Mouse (Mus musculus) cerebellum, adult 9-10 months (tissue): Measurements from ENCODE around the gene Zdhhc3.

Experiments
- DNase-seq: peaks from one replicate; pipeline ENCODE4 v3.0.0; 2022

Gene Zdhhc3

DNA sequence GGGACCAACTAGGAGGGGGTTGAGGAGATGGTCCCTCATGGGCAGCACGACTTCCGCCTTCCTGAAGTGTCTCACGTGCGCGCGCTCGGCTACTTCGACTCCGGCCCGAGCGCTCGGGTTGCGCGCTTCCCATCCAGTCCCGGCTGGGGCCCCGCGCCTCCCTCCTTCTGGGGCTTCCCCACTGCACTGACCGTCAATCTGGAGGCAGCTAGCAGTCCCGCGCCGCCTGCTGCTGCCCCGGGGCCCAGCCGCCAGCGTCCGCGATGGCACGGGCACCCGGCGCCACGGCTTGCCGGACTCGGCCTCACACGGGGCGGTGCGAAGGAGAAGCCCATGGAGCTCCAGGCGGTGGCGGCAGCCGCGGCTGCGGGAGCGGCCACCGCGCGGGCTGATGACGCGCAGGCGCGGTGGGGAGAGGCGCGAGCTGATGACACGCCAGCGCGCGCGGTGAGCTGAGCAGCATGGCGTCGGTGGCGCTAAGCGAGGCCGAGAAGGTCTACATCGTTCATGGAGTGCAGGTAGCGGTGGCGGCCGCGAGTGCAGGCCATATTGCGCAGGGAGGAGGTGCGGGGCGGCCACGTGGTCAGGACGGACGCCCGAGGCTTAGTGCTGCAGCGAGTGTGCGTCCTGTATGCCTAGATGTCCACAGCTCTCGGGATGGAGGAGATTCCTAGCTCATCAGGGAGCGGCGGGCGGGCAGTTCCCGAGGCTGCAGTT is at the start of gene Zdhhc3, which contains the start of gene Exosc7:
Gene Zdhhc3, minus strand, starts transcription at position 401 of the 717 bp plus-strand sequence.
Gene Exosc7, plus strand, starts transcription at position 411 of the 717 bp plus-strand sequence.
- peak; percentile 88 for DNase-seq

- DNase-seq = no peak
Observed at GRCm38 (mm10) chr9:123161792-123162191, 48.8 kb upstream of the Zdhhc3 start.

GRCm38 (mm10) chr9:123159330-123159729 is 46.3 kb upstream of the Zdhhc3 start:
- DNase-seq = peak; percentile 29

- DNase-seq = peak; percentile 9
Observed at GRCm38 (mm10) chr9:123158125-123158836, 45.3 kb upstream of the Zdhhc3 start.

- DNase-seq = no peak
Observed at GRCm38 (mm10) chr9:123157699-123158098, 44.7 kb upstream of the Zdhhc3 start.

DNA sequence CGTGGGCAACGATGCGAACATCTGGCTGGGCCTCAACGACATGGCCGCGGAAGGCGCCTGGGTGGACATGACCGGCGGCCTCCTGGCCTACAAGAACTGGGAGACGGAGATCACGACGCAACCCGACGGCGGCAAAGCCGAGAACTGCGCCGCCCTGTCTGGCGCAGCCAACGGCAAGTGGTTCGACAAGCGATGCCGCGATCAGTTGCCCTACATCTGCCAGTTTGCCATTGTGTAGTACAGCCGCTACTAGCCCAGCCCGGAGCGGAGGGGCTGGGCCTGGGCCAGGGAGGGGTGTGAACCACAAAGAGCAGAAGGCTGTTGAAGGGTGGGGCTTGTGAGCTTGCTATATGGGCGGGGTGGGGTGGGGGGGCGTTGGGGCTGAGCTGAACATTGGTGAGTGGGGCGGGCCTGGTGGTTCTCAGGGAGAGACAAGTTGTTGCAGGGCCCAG is 43.9 kb upstream of the Zdhhc3 start:
- DNase-seq = peak; percentile 15

- no peak for DNase-seq
Observed at GRCm38 (mm10) chr9:123153121-123153520, 40.1 kb upstream of the Zdhhc3 start.

DNA sequence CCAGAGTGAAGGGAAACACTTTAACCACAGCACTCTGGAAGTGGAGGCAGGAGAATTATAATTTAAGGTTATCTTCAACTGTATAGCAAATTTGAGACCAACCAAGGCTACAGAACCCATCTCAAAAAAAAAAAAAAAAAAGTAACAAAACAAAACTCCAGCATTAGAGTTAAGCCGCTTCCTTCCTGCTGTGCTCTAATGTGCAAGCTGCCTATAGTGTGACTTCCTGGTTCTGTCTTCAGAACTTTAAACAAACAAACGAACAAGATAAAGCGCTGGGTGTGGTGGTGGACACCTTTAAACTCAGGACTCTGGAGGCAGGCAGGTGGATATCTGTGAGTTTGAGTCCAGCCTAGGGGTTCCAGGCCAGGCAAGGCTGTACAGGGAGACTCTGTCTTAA is 39.0 kb upstream of the Zdhhc3 start:
- DNase-seq = no peak

DNA sequence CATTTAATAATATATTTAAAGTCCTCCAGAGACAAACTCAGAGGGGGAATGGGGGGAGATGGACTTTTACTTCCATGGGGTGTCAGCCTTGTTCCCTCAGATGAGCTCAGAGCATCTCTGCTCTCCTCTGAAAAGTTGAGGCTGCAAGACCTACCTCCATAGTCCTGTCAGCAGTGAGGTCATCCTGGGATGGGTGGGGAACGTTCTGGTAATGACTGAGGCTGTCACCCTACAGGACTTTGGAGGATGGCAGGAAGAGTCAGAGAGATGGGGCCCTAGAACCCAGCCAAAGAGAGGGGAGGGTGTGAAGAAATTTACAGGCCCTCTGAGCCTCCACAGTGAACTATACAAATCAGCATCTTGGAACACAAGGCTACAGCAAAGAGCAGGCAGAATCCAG is 38.6 kb upstream of the Zdhhc3 start:
- DNase-seq = no peak

- peak; percentile 27 for DNase-seq
Observed at GRCm38 (mm10) chr9:123150241-123151020, 37.4 kb upstream of the Zdhhc3 start, which contains the start of gene Clec3b. Gene Clec3b, plus strand, starts transcription at chr9:123150946.

GRCm38 (mm10) chr9:123148430-123148829 is 35.4 kb upstream of the Zdhhc3 start:
- DNase-seq = no peak

DNA sequence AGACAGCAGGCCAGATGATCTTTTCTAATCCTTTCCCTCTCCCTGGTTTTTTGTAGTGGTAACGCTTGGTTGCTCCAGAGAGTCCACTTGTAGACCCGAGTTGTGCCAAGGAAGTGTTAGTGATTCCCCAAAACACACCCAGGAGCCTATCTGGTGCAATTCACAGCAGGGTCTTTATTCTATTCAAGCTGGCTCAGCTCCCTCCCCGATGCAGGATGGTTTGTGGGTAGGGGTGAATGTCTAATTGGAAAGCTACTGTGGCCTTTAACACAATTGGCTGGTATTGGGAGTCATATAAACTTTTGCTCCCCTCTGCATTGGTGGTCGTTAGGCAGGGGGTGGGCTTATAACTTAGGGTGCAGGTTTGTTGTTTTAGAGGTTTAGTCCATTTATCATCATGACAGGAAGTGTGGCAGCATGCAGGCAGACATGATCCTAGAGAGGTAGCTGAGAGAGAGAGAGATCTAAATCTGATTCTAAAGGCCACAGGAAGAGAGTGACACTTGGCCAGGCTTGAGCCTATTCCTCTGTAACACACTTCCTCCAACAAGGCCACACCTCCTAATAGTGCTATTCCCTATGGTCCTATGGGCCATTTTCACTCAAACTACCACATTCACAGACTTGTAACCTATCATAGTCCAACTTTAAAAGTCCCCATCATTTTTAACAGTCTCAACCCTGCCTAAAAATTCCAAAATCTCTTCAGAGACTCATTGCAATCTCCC is 27.0 kb upstream of the Zdhhc3 start:
- no peak for DNase-seq

DNA sequence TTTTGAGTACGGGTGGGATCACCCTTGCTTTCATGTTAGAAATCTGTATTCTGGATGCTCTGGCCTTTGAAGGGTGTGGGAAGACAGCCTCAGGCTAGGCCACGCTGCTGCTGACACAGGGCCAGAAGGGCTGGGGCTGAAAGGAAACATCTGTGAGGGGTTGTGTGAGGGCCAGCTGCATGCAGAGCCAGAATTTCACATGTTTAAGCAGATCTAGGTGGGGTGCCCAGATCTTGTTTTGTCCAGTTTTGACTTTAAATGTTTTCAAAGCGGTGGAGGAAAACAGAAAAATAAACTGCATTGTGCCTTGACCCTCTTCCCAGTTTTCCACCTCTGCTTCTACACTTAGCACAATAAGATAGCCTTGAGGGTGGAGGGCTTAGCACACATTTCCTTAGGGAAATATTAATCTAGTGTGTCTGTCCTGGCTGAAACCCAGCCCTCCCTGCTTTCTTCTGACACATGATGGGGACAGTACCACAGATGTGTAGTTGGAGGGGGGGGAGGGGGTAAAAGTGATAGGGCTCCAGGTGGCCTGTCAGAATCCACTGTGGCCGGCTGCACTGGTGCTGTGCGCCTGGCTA is 26.0 kb upstream of the Zdhhc3 start:
- DNase-seq = no peak

DNA sequence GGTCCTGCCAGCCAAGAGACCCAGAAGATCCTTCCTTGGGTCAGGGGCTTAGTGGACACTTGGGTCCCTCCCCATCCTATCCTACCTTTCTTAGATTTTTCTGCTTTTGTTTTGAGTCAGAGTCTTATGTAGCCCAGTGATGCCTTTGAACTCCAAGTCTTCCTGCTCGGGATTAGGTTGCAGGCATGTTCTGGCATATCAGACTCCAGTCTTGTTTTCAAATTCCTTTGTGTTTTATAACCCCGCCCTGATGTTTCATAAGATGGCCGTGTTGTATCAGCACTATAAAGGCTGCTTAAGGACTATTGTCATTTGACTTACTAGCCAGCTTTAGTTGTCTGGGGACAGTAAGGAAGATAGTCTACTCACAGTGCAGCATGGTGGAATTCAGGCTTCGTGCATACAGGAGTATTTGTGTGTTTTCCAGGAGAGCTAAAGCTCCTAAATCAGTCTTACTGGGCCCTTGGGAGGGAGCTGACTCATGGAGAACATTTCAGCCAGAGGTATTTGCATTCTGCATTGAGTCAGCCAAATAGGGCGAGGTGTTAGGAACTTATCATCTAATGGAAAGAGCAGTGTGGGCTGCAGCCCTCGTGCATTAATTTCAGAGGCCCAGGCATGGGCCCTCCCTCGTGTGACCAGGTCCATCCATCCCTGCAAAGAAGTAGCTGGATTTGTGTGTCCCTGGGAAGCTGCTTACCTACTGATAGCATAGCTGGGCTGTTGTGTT is 24.1 kb upstream of the Zdhhc3 start:
- DNase-seq = no peak

- DNase-seq = no peak
Observed at GRCm38 (mm10) chr9:123132994-123133393, 20.0 kb upstream of the Zdhhc3 start.

DNA sequence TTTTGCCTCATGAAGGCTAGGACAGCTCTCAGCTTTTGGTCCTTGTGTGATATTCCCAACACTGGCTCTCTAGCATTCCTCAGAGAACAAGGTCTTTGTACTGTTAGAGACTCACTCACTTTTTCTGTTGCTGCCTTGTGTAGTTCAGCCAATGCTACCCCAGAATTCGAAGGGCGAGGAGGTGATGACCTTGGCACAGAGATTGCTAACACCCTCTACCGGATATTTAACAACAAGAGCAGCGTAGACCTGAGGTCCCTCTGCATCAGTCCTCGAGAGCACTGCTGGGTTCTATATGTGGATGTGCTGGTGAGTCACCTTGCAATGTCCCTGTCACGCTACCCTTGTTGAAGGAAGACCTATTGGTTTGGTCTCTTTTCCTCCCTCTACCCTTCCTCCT is 14.7 kb upstream of the Zdhhc3 start:
- no peak for DNase-seq

DNA sequence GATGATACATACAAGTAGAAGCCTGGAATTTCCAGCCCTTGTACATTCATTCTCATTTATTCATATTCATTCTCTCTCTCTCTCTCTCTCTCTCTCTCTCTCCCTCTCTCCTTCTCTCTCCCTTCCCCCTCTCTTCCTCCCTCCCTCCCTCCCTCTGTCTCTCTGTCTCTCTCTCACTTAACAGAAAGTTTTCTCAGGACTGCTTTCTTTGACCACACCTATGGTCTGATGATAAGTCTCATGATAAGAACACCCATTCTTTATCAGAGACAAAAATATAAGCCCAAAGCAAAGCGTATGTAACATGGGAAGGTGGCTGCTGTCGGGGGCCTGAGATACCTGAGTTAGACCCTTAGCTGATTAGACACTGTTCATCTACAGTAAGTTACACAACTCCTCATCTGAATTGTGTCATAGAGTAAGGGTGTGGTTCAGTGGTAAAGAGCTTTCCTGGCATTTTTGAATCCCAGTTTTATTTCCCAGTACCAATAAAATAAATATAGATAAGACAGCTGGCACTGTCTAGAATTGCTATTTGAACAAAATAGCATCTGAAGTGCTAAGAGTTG is 11.5 kb upstream of the Zdhhc3 start:
- no peak for DNase-seq

GRCm38 (mm10) chr9:123123571-123124412 is 10.8 kb upstream of the Zdhhc3 start:
- no peak for DNase-seq

GRCm38 (mm10) chr9:123123017-123123416 is 10.0 kb upstream of the Zdhhc3 start:
- no peak for DNase-seq

- no peak for DNase-seq
Observed at GRCm38 (mm10) chr9:123115566-123115965, 2.6 kb upstream of the Zdhhc3 start.
